Mouse (Mus musculus): ENCODE data around the gene Tom1l1. TPM values are rescaled to one million over a fixed set of nuclear protein-coding genes. Genes with fewer than 3 reads are reported as not detected.
A peak's percentile ranks its signal among the peaks of the same experiment; 100 is the strongest.

Gene Tom1l1
- polyA plus RNA-seq, 1 experiment from 2014 or later, result 37.4 TPM

DNA sequence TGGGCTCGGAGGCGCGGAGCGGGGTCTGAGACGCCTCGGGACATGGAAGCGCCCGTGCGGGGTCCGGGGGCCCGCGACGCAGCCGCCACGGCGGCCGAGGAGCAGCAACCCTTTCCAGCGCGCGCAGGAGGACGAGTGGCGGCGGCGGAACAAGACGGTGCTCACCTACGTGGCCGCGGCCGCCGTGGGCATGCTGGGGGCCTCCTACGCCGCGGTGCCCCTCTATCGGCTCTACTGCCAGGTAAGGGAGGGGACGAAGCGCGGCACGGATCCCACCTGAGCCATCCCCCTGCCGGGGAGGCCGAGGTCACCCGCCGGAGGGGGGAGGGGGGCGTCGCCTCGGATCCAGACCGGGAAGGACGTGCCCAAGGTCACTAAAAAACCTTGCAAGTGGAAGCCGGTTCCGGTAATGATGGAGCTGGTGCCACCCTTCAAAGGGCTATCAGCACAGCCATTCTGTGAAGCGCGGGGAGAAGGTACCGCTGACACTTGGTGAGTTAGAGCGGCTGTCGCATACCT, 49.8 kb downstream of the Tom1l1 start:
- peak; percentile 69 for ATAC-seq (ENCODE audit: insufficient number of reproducible peaks, low FRiP score, low TSS enrichment, low read depth)
- Histone ChIP-seq H3K9ac (peak overlapping the region; percentile 98), H3K36me3 (peaks cover 11% of the 10 kb centered on the region), H3K27ac (replicated peaks) (peak overlapping the region; percentile 98), H3K4me1 (peaks cover 3% of the 10 kb centered on the region), H3K27me3 (no peaks in the 10 kb centered on the region), H3K4me3 (replicated peaks) (peak overlapping the region; percentile 99), H3K4me2 (replicated peaks) (peak overlapping the region; percentile 55), H3K9me3 (replicated peaks) (no peaks in the 10 kb centered on the region)
- under 1% methylated on average over 51 of the region's 54 CpGs for WGBS

GRCm38 (mm10) chr11:90637440-90638311, 50.5 kb downstream of the Tom1l1 start, which contains the start of the genes Stxbp4 and Cox11:
Stxbp4 (minus strand) TSS chr11:90638084.
Cox11 (plus strand) TSS chr11:90638173.
- Histone ChIP-seq H3K4me1 (peaks cover 3% of the 10 kb centered on the region), H3K4me3 (replicated peaks) (peak within 1 kb of the TSS; percentile 99), H3K4me2 (replicated peaks) (peak within 1 kb of the TSS; percentile 55), H3K27ac (replicated peaks) (peak within 1 kb of the TSS; percentile 98), H3K27me3 (no peaks in the 10 kb centered on the region), H3K9ac (peak within 1 kb of the TSS; percentile 98), H3K9me3 (replicated peaks) (no peaks in the 10 kb centered on the region), H3K36me3 (peaks cover 11% of the 10 kb centered on the region)
- under 1% methylated on average over 48 of the region's 48 CpGs for WGBS
- ATAC-seq (ENCODE audit: insufficient number of reproducible peaks, low FRiP score, low TSS enrichment, low read depth), result peak; percentile 95

- WGBS, result 84% methylated on average over 3 of the region's 3 CpGs
These were observed 53.5 kb downstream of the Tom1l1 start for GRCm38 (mm10) chr11:90634661-90635060.

DNA sequence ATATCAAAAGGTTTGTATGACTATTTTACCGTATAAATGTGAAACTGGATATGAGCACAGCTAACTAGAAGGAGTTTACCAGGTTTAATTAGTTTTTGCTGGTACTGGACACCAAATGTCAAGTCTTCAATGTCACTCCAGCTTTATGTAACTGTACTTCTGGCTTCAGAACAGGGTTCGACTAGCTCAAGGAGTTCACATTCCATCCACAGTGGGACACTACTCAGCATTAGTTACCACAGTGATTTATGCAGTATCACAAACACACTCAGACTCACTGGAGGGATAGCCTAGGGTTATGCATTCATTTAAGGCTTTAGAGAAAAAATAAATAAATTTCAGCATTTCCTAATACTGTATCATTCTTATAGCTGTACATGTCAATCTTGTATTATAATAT, 55.7 kb downstream of the Tom1l1 start:
- ATAC-seq (ENCODE audit: insufficient number of reproducible peaks, low FRiP score, low TSS enrichment, low read depth), result no peak
- Histone ChIP-seq H3K27ac (replicated peaks) (no peak overlapping the region), H3K4me1 (no peaks in the 10 kb centered on the region), H3K4me3 (replicated peaks) (no peak overlapping the region), H3K9me3 (replicated peaks) (no peaks in the 10 kb centered on the region), H3K36me3 (0 out of 2 replicates have a peak, but pooled peaks cover 3% of the 10 kb centered on the region), H3K4me2 (replicated peaks) (no peak overlapping the region), H3K27me3 (no peaks in the 10 kb centered on the region), H3K9ac (no peak overlapping the region)
- WGBS, result 71% methylated on average over 2 of the region's 2 CpGs

More at GRCm38 (mm10) chr11:90634661-90635060, 53.5 kb downstream of the Tom1l1 start:
- Histone ChIP-seq H3K9me3 (replicated peaks) (no peaks in the 10 kb centered on the region), H3K4me3 (replicated peaks) (no peak overlapping the region), H3K4me1 (peaks cover 2% of the 10 kb centered on the region), H3K36me3 (no peaks in the 10 kb centered on the region), H3K9ac (no peak overlapping the region), H3K27ac (replicated peaks) (no peak overlapping the region), H3K4me2 (replicated peaks) (no peak overlapping the region), H3K27me3 (no peaks in the 10 kb centered on the region)
- ATAC-seq (ENCODE audit: insufficient number of reproducible peaks, low FRiP score, low TSS enrichment, low read depth), result no peak

DNA sequence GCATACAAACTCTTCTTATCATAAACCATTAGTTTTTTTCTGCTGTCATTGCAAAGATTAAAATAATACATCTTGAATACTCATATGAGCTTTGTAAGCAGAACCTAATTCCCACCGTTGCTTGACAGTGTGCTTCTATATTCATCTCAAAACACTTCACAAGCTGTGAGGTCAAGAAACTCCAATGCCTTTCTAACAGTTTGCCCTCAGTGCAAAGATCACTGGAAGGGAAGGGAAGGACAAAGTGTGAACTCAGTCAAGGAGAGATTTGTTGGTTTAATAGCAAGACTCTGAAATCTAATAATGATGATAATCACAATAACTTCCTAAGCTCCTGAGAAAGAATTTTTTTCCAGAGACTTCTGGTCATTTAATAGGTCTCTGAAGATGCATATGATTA, 60.4 kb downstream of the Tom1l1 start:
- ATAC-seq (ENCODE audit: insufficient number of reproducible peaks, low FRiP score, low TSS enrichment, low read depth), result no peak
- Histone ChIP-seq H3K27ac (replicated peaks) (no peak overlapping the region), H3K4me2 (replicated peaks) (no peak overlapping the region), H3K4me1 (peaks cover 3% of the 10 kb centered on the region; the same call in 1 of the 2 replicates), H3K9ac (no peak overlapping the region), H3K9me3 (replicated peaks) (no peaks in the 10 kb centered on the region), H3K27me3 (no peaks in the 10 kb centered on the region), H3K4me3 (replicated peaks) (no peak overlapping the region), H3K36me3 (0 out of 2 replicates have a peak, but pooled peaks cover 3% of the 10 kb centered on the region)
- WGBS, result 84% methylated on average over 1 of the region's 1 CpGs

- Histone ChIP-seq H3K4me2 (replicated peaks) (no peak overlapping the region), H3K4me3 (replicated peaks) (no peak overlapping the region), H3K9ac (no peak overlapping the region), H3K27ac (replicated peaks) (no peak overlapping the region), H3K4me1 (peaks cover 3% of the 10 kb centered on the region; the same call in 1 of the 2 replicates), H3K9me3 (replicated peaks) (no peaks in the 10 kb centered on the region), H3K36me3 (peaks cover 6% of the 10 kb centered on the region; the same call in 1 of the 2 replicates), H3K27me3 (no peaks in the 10 kb centered on the region)
- no peak for ATAC-seq (ENCODE audit: insufficient number of reproducible peaks, low FRiP score, low TSS enrichment, low read depth)
- WGBS, result 84% methylated on average over 1 of the region's 1 CpGs
These were observed 63.0 kb downstream of the Tom1l1 start for GRCm38 (mm10) chr11:90625174-90625573.

DNA sequence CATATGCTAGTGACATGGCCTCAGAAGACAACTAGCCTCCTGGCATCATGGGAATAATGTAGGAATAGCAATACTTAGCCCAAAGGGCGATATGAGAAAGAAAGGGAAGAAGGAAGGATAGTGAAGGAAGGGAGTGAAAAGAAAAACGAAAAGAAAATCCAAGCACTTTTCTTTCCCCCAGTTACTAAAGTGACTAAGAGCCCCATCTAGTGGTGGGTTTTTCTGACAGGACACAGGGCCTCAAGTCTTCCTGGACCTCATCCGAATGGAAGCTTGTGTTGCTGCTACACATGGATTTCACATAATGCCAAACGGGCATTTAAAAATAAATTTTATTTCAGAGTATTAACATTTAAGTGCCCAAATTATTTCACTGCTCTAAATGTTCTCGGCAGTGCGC, 64.7 kb downstream of the Tom1l1 start:
- Histone ChIP-seq H3K4me2 (replicated peaks) (no peak overlapping the region), H3K36me3 (peaks cover 4% of the 10 kb centered on the region; the same call in 1 of the 2 replicates), H3K9ac (no peak overlapping the region), H3K27ac (replicated peaks) (no peak overlapping the region), H3K4me3 (replicated peaks) (no peak overlapping the region), H3K27me3 (no peaks in the 10 kb centered on the region), H3K9me3 (replicated peaks) (no peaks in the 10 kb centered on the region), H3K4me1 (peaks cover 3% of the 10 kb centered on the region; the same call in 1 of the 2 replicates)
- 44% methylated on average over 6 of the region's 6 CpGs for WGBS
- no peak for ATAC-seq (ENCODE audit: insufficient number of reproducible peaks, low FRiP score, low TSS enrichment, low read depth)

- Histone ChIP-seq H3K9me3 (replicated peaks) (no peaks in the 10 kb centered on the region), H3K27ac (replicated peaks) (no peak overlapping the region), H3K27me3 (no peaks in the 10 kb centered on the region), H3K4me3 (replicated peaks) (no peak overlapping the region), H3K9ac (no peak overlapping the region), H3K36me3 (peaks cover 7% of the 10 kb centered on the region; the same call in 1 of the 2 replicates), H3K4me2 (replicated peaks) (no peak overlapping the region), H3K4me1 (peaks cover 3% of the 10 kb centered on the region; the same call in 1 of the 2 replicates)
- WGBS, result 88% methylated on average over 7 of the region's 7 CpGs
- no peak for ATAC-seq (ENCODE audit: insufficient number of reproducible peaks, low FRiP score, low TSS enrichment, low read depth)
These were observed 65.7 kb downstream of the Tom1l1 start for GRCm38 (mm10) chr11:90622500-90622899.

DNA sequence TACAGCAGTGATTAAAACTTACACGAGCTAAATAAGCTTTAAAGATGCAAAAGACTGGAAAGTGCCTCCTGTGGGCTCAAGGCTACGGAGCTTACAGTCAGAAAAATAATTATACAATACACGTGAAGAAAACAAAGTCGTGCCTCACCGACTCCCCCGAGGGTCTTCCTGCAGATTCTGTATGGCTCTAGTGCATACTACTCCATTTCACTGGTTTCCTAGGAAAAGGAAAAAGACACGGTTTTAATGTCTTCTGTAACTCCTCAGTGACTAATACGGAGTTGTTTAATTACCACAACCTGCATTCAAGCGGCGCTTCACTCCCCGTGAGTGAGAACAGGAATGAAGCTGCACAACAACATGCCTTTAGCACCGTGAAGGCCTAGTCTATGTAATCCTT, 66.1 kb downstream of the Tom1l1 start:
- H3K4me3 ChIP-seq (replicated peaks), result no peak overlapping the region
- H3K27me3 ChIP-seq, result no peaks in the 10 kb centered on the region
- peaks cover 3% of the 10 kb centered on the region; the same call in 1 of the 2 replicates for H3K4me1 ChIP-seq
- ATAC-seq (ENCODE audit: insufficient number of reproducible peaks, low FRiP score, low TSS enrichment, low read depth), result no peak
- peaks cover 7% of the 10 kb centered on the region; the same call in 1 of the 2 replicates for H3K36me3 ChIP-seq
- H3K9me3 ChIP-seq (replicated peaks), result no peaks in the 10 kb centered on the region
- H3K4me2 ChIP-seq (replicated peaks), result no peak overlapping the region
- H3K9ac ChIP-seq, result no peak overlapping the region
- H3K27ac ChIP-seq (replicated peaks), result no peak overlapping the region
- 73% methylated on average over 12 of the region's 12 CpGs for WGBS

DNA sequence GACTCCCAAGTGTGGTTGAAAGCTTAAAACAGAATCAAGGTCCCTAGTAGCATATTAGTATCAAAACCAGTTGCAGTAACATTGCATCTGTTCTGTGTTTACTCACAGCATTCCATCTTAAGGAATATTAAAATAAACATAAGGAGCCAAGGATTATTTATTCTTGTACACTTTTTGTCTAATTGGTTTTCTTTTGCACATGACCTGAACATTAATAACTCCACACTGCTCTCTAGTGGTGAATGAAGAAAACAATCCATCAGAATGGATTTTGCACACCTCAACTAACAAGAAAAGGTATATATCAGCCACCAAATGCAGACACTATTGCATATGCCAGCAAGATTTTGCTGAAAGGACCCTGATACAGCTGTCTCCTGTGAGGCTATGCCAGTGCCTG, 71.7 kb downstream of the Tom1l1 start:
- peaks cover 7% of the 10 kb centered on the region; the same call in 1 of the 2 replicates for H3K36me3 ChIP-seq
- no peak overlapping the region for H3K9ac ChIP-seq
- no peaks in the 10 kb centered on the region for H3K4me1 ChIP-seq
- H3K9me3 ChIP-seq (replicated peaks), result no peaks in the 10 kb centered on the region
- ATAC-seq (ENCODE audit: insufficient number of reproducible peaks, low FRiP score, low TSS enrichment, low read depth), result no peak
- H3K4me3 ChIP-seq (replicated peaks), result no peak overlapping the region
- no peak overlapping the region for H3K4me2 ChIP-seq (replicated peaks)
- H3K27ac ChIP-seq (replicated peaks), result no peak overlapping the region
- H3K27me3 ChIP-seq, result no peaks in the 10 kb centered on the region

GRCm38 (mm10) chr11:90614743-90615142, 73.4 kb downstream of the Tom1l1 start:
- WGBS, result 85% methylated on average over 6 of the region's 6 CpGs
- Histone ChIP-seq H3K9me3 (replicated peaks) (no peaks in the 10 kb centered on the region), H3K27ac (replicated peaks) (no peak overlapping the region), H3K9ac (no peak overlapping the region), H3K4me2 (replicated peaks) (no peak overlapping the region), H3K27me3 (no peaks in the 10 kb centered on the region), H3K36me3 (peaks cover 3% of the 10 kb centered on the region; the same call in 1 of the 2 replicates), H3K4me1 (no peaks in the 10 kb centered on the region), H3K4me3 (replicated peaks) (no peak overlapping the region)
- no peak for ATAC-seq (ENCODE audit: insufficient number of reproducible peaks, low FRiP score, low TSS enrichment, low read depth)

Data from embryonic facial prominence, embryonic 15.5 days (tissue).